Mouse (Mus musculus) G1E (cell line): ENCODE results near the gene Plppr1. TPM values are rescaled to one million over a fixed set of nuclear protein-coding genes. Genes with fewer than 3 reads are reported as not detected.

Experiments
- ATAC-seq: 2 replicates; pipeline ENCODE4 v1.8.0; 2016; ENCODE audit warnings: mild to moderate bottlenecking; ENCODE audit not compliant: insufficient number of reproducible peaks, poor library complexity, low FRiP score, severe bottlenecking; ENCODE audit errors: extremely low read depth
- DNase-seq: peaks from one replicate; pipeline ENCODE4 v3.0.0; 2012; ENCODE audit warnings: low spot score
- H3K27me3 ChIP-seq: 2 replicates; pipeline ENCODE4 v1.6.1; 2012; ENCODE audit warnings: mild to moderate bottlenecking, low read length, inconsistent platforms; ENCODE audit not compliant: insufficient read depth
- H3K36me3 ChIP-seq: replicated peaks from 2 replicates; pipeline ENCODE3; 2012; ENCODE audit warnings: mild to moderate bottlenecking, inconsistent platforms
- H3K4me1 ChIP-seq: 2 replicates; pipeline ENCODE4 v1.6.1; 2012; ENCODE audit warnings: low read depth, low read length, inconsistent platforms, mixed read lengths; ENCODE audit not compliant: insufficient read depth
- H3K4me3 ChIP-seq: 2 replicates; pipeline ENCODE4 v1.5.1; 2012; ENCODE audit warnings: low read depth, mild to moderate bottlenecking, inconsistent platforms, low read length, moderate library complexity, mixed read lengths
- H3K9me3 ChIP-seq: replicated peaks from 2 replicates; pipeline ENCODE4 v1.6.1; 2012; ENCODE audit warnings: inconsistent platforms
- CTCF ChIP-seq: IDR thresholded peaks from 2 replicates; pipeline ENCODE4 v1.5.1; 2012; ENCODE audit warnings: low read depth, low read length, inconsistent platforms, mixed read lengths
- GATA1 ChIP-seq: IDR thresholded peaks from 2 replicates; pipeline ENCODE4 v1.6.1; 2012; ENCODE audit warnings: borderline replicate concordance, low read length, inconsistent platforms, mixed read lengths
- GATA2 ChIP-seq: IDR thresholded peaks from 2 replicates; pipeline ENCODE4 v1.6.1; 2012; ENCODE audit warnings: low read depth, low read length, inconsistent platforms, borderline replicate concordance
- POLR2AphosphoS5 ChIP-seq: IDR thresholded peaks from 2 replicates; pipeline ENCODE4 v1.6.1; 2012; ENCODE audit warnings: low read depth, low read length, inconsistent platforms; ENCODE audit not compliant: insufficient replicate concordance
- TAL1 ChIP-seq: conservative IDR thresholded peaks from 2 replicates; pipeline ENCODE4 v1.6.1; 2012; ENCODE audit warnings: low read depth, low read length, inconsistent platforms, mixed read lengths
- polyA plus RNA-seq: library from polyadenylated mRNA; stranded (reverse); fragments of >175 nt; gene quantifications from 2 replicates; pipeline ENCODE4 v1.2.3, GENCODE M21; 2012
- total RNA-seq, 2 experiments: library from RNA; stranded (forward) in 1 of 2; stranded (reverse) in 1 of 2; fragments of 200-1000 nt in 1 of 2; fragments of >200 nt in 1 of 2; fragmentation: Nextera tagmentation in 1 of 2; gene quantifications; 2 replicates each; pipeline ENCODE4 v1.2.3; 2014 to 2017

The Plppr1 gene
- total and polyA plus RNA-seq, 3 experiments = 0.11 TPM; not detected in 2

- ATAC-seq = no peak
Measured at GRCm38 (mm10) chr4:49252169-49252568, 193.1 kb downstream of the Plppr1 start.

GRCm38 (mm10) chr4:49278515-49278914 lies 219.4 kb downstream of the Plppr1 start:
- no peak overlapping the region for H3K4me3 ChIP-seq
- DNase-seq (no peak), ATAC-seq (no peak)
- H3K27me3 ChIP-seq = 0 out of 2 replicates have a peak, but pooled peaks cover 3% of the 10 kb centered on the region
- H3K4me1 ChIP-seq = no peaks in the 10 kb centered on the region
- TF ChIP-seq POLR2AphosphoS5 (no peak), GATA1 (no peak), CTCF (no peak), GATA2 (no peak), TAL1 (no peak)
- H3K36me3 ChIP-seq = no peaks in the 10 kb centered on the region
- no peaks in the 10 kb centered on the region for H3K9me3 ChIP-seq

More at GRCm38 (mm10) chr4:49252169-49252568, 193.1 kb downstream of the Plppr1 start:
- no peak for TF ChIP-seq CTCF
- TF ChIP-seq GATA2 = no peak
- TF ChIP-seq GATA1 = no peak
- TF ChIP-seq POLR2AphosphoS5 = no peak
- TF ChIP-seq TAL1 = no peak
- no peaks in the 10 kb centered on the region for H3K27me3 ChIP-seq
- no peaks in the 10 kb centered on the region for H3K36me3 ChIP-seq
- H3K4me3 ChIP-seq = no peak overlapping the region
- no peaks in the 10 kb centered on the region for H3K4me1 ChIP-seq
- no peaks in the 10 kb centered on the region for H3K9me3 ChIP-seq
- DNase-seq = no peak

- TF ChIP-seq TAL1 = no peak
- no peak for TF ChIP-seq CTCF
- TF ChIP-seq POLR2AphosphoS5 = no peak
- TF ChIP-seq GATA2 = no peak
- no peak for TF ChIP-seq GATA1
- Histone ChIP-seq H3K36me3 (no peaks in the 10 kb centered on the region), H3K4me1 (no peaks in the 10 kb centered on the region), H3K9me3 (no peaks in the 10 kb centered on the region), H3K4me3 (no peak overlapping the region), H3K27me3 (0 out of 2 replicates have a peak, but pooled peaks cover 3% of the 10 kb centered on the region)
- DNase-seq (no peak), ATAC-seq (no peak)
Measured at GRCm38 (mm10) chr4:49284692-49285291, 225.7 kb downstream of the Plppr1 start.

- Histone ChIP-seq H3K4me3 (no peak overlapping the region), H3K27me3 (0 out of 2 replicates have a peak, but pooled peaks cover 3% of the 10 kb centered on the region), H3K9me3 (no peaks in the 10 kb centered on the region), H3K36me3 (no peaks in the 10 kb centered on the region), H3K4me1 (no peaks in the 10 kb centered on the region)
- TF ChIP-seq POLR2AphosphoS5 (no peak), TAL1 (no peak), GATA2 (no peak), CTCF (no peak), GATA1 (no peak)
- DNase-seq (no peak), ATAC-seq (no peak)
Measured at GRCm38 (mm10) chr4:49285340-49286196, 226.5 kb downstream of the Plppr1 start.

GRCm38 (mm10) chr4:49286197-49286492 lies 227.1 kb downstream of the Plppr1 start:
- Histone ChIP-seq H3K9me3 (no peaks in the 10 kb centered on the region), H3K4me1 (no peaks in the 10 kb centered on the region), H3K27me3 (0 out of 2 replicates have a peak, but pooled peaks cover 3% of the 10 kb centered on the region), H3K4me3 (no peak overlapping the region), H3K36me3 (no peaks in the 10 kb centered on the region)
- ATAC-seq (no peak), DNase-seq (no peak)
- TF ChIP-seq GATA1 = no peak
- TF ChIP-seq POLR2AphosphoS5 = no peak
- no peak for TF ChIP-seq TAL1
- no peak for TF ChIP-seq GATA2
- TF ChIP-seq CTCF = no peak

- ATAC-seq = no peak
- Histone ChIP-seq H3K4me1 (no peaks in the 10 kb centered on the region), H3K9me3 (no peaks in the 10 kb centered on the region), H3K36me3 (no peaks in the 10 kb centered on the region), H3K4me3 (no peak overlapping the region), H3K27me3 (no peaks in the 10 kb centered on the region)
- no peak for TF ChIP-seq POLR2AphosphoS5
- no peak for TF ChIP-seq GATA1
- TF ChIP-seq TAL1 = no peak
- TF ChIP-seq GATA2 = no peak
- no peak for TF ChIP-seq CTCF
- DNase-seq = no peak
Measured at GRCm38 (mm10) chr4:49296434-49296833, 237.4 kb downstream of the Plppr1 start.
